10 mouse cellular contexts compared by ENCODE assay signal in the genomic region with DNA sequence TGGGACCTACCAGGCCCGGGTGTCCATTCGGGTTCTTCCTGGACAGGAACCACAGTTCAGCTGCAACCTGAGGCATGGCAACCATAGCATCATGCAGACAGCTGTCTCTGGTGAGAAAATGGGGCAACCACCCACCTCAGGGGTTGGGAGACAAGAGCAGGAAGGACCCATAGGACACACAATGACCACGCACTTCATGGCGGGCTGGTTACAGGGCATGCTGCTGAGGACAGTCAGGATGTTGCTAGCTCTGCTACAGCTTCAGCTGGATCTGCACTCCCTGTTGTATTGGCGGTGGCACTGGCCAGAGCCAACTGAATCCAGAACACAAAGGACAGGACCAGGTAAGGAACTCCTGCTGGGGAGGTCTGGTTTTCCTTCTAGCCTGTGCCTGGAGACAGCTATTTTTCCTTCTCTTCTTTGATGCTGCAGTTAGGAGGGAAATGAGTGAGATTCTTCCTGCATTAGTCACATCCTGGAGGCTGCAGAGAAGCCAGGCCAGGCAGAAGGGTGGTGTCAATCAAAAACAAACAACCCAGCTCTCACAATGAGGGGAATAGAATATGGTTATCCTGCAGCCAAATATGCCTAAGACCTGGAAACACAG. TPM values are rescaled to one million over a fixed set of nuclear protein-coding genes. Genes with fewer than 3 reads are reported as not detected.
DNase-seq lines count a peak whose midpoint lies in the region; ATAC-seq and TF ChIP-seq lines count a peak whose summit lies in the region.
"Had no signal": no experiment of that assay in that cellular context is flagged by ENCODE, and none has a peak within 500 bp of the region (broad histone marks: within the 10 kb centered on the region; RNA-seq: fewer than 3 reads in every experiment).

No protein-coding gene starts in this region.

- peak; percentile 50; the same call in 1 of the 2 replicates for ATAC-seq in intestine, embryonic 14.5 days (replicated peaks; ENCODE audit: low FRiP score, low TSS enrichment, low read depth)

- no peak overlapping the region for H3K9ac ChIP-seq in intestine, embryonic 14.5 days (ENCODE audit: low read length)
- H3K9ac ChIP-seq: liver, embryonic 14.5 days had no signal

- intact Hi-C loops in gastrocnemius, adult 2 months (cut with DNase I): no loop called here

- DNase-seq in gastrocnemius, adult 2 months: no peak
- DNase-seq in gastrocnemius, adult 18-20 months (ENCODE audit: low spot score): no peak
- no peak for DNase-seq in embryonic facial prominence, embryonic 10.5 days (ENCODE audit: low spot score)
- no peak for DNase-seq in intestine, embryonic 14.5 days (ENCODE audit: low spot score)
- peak; percentile 39 for DNase-seq in lung, postnatal 14 days
- no peak for DNase-seq in right cerebral cortex, postnatal 25 days
- DNase-seq in layer of hippocampus, adult 11-12 months (ENCODE audit: low spot score): no peak
- DNase-seq in ovary, postnatal 36 days (ENCODE audit: low spot score): no peak

- TF ChIP-seq CTCF in gastrocnemius, adult 2 months (IDR thresholded peaks at IDR 0.05): no peak

- no peak overlapping the region for H3K4me2 ChIP-seq in intestine, embryonic 14.5 days (ENCODE audit: low read length)

- peak overlapping the region; percentile 74 for H3K27ac ChIP-seq in gastrocnemius, adult 2 months
- H3K27ac ChIP-seq in embryonic facial prominence, embryonic 10.5 days (replicated peaks): 0 out of 2 replicates have a peak overlapping the region, but pooled peaks have one; percentile 21
- peak overlapping the region; percentile 64; the same call in 1 of the 2 replicates for H3K27ac ChIP-seq in intestine, embryonic 14.5 days (ENCODE audit: low read depth)
- H3K27ac ChIP-seq: liver, embryonic 14.5 days had no signal

- H3K4me3 ChIP-seq in gastrocnemius, adult 2 months: no peak overlapping the region
- no peak overlapping the region for H3K4me3 ChIP-seq in embryonic facial prominence, embryonic 10.5 days
- H3K4me3 ChIP-seq in intestine, embryonic 14.5 days (ENCODE audit: low read depth, low read length): no peak overlapping the region

- no peaks in the 10 kb centered on the region for H3K27me3 ChIP-seq in embryonic facial prominence, embryonic 10.5 days (replicated peaks; ENCODE audit: low read depth, poor library complexity, severe bottlenecking)
- H3K27me3 ChIP-seq in intestine, embryonic 14.5 days (replicated peaks; ENCODE audit: control insufficient read depth, insufficient read depth, low read length): no peaks in the 10 kb centered on the region

- H3K9me3 ChIP-seq in embryonic facial prominence, embryonic 10.5 days: 0 out of 2 replicates have a peak, but pooled peaks cover under 1% of the 10 kb centered on the region
- H3K9me3 ChIP-seq in intestine, embryonic 14.5 days (ENCODE audit: control insufficient read depth, low read length): no peaks in the 10 kb centered on the region

- peaks cover 7% of the 10 kb centered on the region; the same call in 1 of the 2 replicates for H3K4me1 ChIP-seq in embryonic facial prominence, embryonic 10.5 days
- peaks cover 9% of the 10 kb centered on the region for H3K4me1 ChIP-seq in intestine, embryonic 14.5 days (replicated peaks; ENCODE audit: control insufficient read depth, insufficient read depth, low read length)

- no peaks in the 10 kb centered on the region for H3K36me3 ChIP-seq in embryonic facial prominence, embryonic 10.5 days (replicated peaks)
- H3K36me3 ChIP-seq in intestine, embryonic 14.5 days (ENCODE audit: control insufficient read depth, insufficient read depth, low read length): no peaks in the 10 kb centered on the region

- WGBS in embryonic facial prominence, embryonic 10.5 days: 76% methylated on average over 5 of the region's 5 CpGs
- 76% methylated on average over 5 of the region's 5 CpGs for WGBS in intestine, embryonic 14.5 days

RNA-seq across cellular contexts. Expression of a gene that starts 12.7 kb away (rescaled TPM):
- total RNA-seq in gastrocnemius, adult 2 months (2021): not detected
- under 1 TPM in 1 of 2 experiments, not detected in 1; 0.37 TPM for total RNA-seq in gastrocnemius, adult 18-20 months (2021)
- polyA plus RNA-seq in embryonic facial prominence, embryonic 10.5 days (2016; fragmentation: Nextera tagmentation; extraction: Ambion mirVana): 0.69 and 0.70 TPM in 2 replicates
- polyA plus RNA-seq in intestine, embryonic 14.5 days (2014; fragmentation: Nextera tagmentation; extraction: Ambion mirVana): 17.7 and 26.7 TPM in 2 replicates

RNA-seq across cellular contexts. Expression of a gene that starts 18.6 kb away (rescaled TPM):
- total RNA-seq in gastrocnemius, adult 2 months (2021): 1 to 10 TPM; 2.4 to 4.0 TPM
- 1 to 10 TPM; 1.8 to 3.0 TPM for total RNA-seq in gastrocnemius, adult 18-20 months (2021)
- not detected in 2 replicates for polyA plus RNA-seq in embryonic facial prominence, embryonic 10.5 days (2016; fragmentation: Nextera tagmentation; extraction: Ambion mirVana)
- 0.62 and 1.1 TPM in 2 replicates for polyA plus RNA-seq in intestine, embryonic 14.5 days (2014; fragmentation: Nextera tagmentation; extraction: Ambion mirVana)

RNA-seq across cellular contexts. Expression of a gene that starts 37.0 kb away (rescaled TPM):
- not detected for total RNA-seq in gastrocnemius, adult 2 months (2021)
- total RNA-seq in gastrocnemius, adult 18-20 months (2021): not detected
- 0.11 TPM in 1 of 2 replicates, not detected in the other for polyA plus RNA-seq in embryonic facial prominence, embryonic 10.5 days (2016; fragmentation: Nextera tagmentation; extraction: Ambion mirVana)
- 0.27 TPM in 1 of 2 replicates, not detected in the other for polyA plus RNA-seq in intestine, embryonic 14.5 days (2014; fragmentation: Nextera tagmentation; extraction: Ambion mirVana)
- total RNA-seq: hematopoietic stem cell, adult 5-6 weeks had no signal
- polyA plus RNA-seq: liver, embryonic 14.5 days had no signal

RNA-seq across cellular contexts. Expression of a gene that starts 51.8 kb away (rescaled TPM):
- 1 to 10 TPM; 4.1 to 5.6 TPM for total RNA-seq in gastrocnemius, adult 2 months (2021)
- 1 to 10 TPM; 3.6 to 5.6 TPM for total RNA-seq in gastrocnemius, adult 18-20 months (2021)
- polyA plus RNA-seq in embryonic facial prominence, embryonic 10.5 days (2016; fragmentation: Nextera tagmentation; extraction: Ambion mirVana): 30.9 and 34.8 TPM in 2 replicates
- polyA plus RNA-seq in intestine, embryonic 14.5 days (2014; fragmentation: Nextera tagmentation; extraction: Ambion mirVana): 21.5 and 21.7 TPM in 2 replicates

Comparison
In these comparisons a context has a peak if more than half of its experiments do, and no peak if none do; other contexts are left out.
1. H3K27ac ChIP-seq: peak in every context shown above with its lines; median percentile 74 in gastrocnemius, adult 2 months; 64 in intestine, embryonic 14.5 days; 21 in embryonic facial prominence, embryonic 10.5 days.